Mouse (Mus musculus): Measurements from ENCODE around the gene Methig1.

- TF ChIP-seq CTCF (IDR thresholded peaks at IDR 0.05; ENCODE audit: control insufficient read depth, insufficient read depth, insufficient read length) (no peak), USF1 (IDR thresholded peaks at IDR 0.05; ENCODE audit: low read depth) (no peak), MAX (IDR thresholded peaks at IDR 0.05) (no peak), MYOD1 (IDR thresholded peaks at IDR 0.05; ENCODE audit: control insufficient read depth, insufficient read length, low read depth) (no peak)
Measured at GRCm38 (mm10) chr15:100400592-100401250, 47.8 kb downstream of the Methig1 start.
